In genomic region chr4:154898506-154899446, GRCm38 (mm10) we compare ENCODE assay signal across 8 mouse cellular contexts. TPM values are rescaled to one million over a fixed set of nuclear protein-coding genes. Genes with fewer than 3 reads are reported as not detected.
DNase-seq lines count a peak whose midpoint lies in the region; ATAC-seq and TF ChIP-seq lines count a peak whose summit lies in the region.

Gene Fam213b, minus strand, starts transcription at chr4:154899135.

- DNase-seq in A20 (ENCODE audit: low read depth, low spot score): peak; percentile 96
- peak; percentile 83 to 87 for DNase-seq in heart, adult 2 months
- peak; percentile 88 for DNase-seq in kidney, adult 2 months
- peak; percentile 82 to 85 for DNase-seq in spleen, postnatal 36 days (ENCODE audit: low spot score in 2 of 2)

- H3K79me2 ChIP-seq in heart, adult 2 months (replicated peaks; ENCODE audit: control insufficient read depth, insufficient read depth, low read length): no peaks in the 10 kb centered on the region

- no peak for TF ChIP-seq CTCF in bone marrow, adult 2 months (IDR thresholded peaks at IDR 0.05; ENCODE audit: control insufficient read depth, insufficient read depth, low read length)
- TF ChIP-seq CTCF in heart, adult 2 months (IDR thresholded peaks at IDR 0.05): no peak
- TF ChIP-seq CTCF in kidney, adult 2 months (conservative IDR thresholded peaks at IDR 0.05; ENCODE audit: insufficient read depth, insufficient read length, low read depth, low read length): 0 out of 2 replicates have a peak, but pooled peaks have one; percentile 0

- peak; percentile 94 for ATAC-seq in embryonic facial prominence, embryonic 15.5 days (ENCODE audit: insufficient number of reproducible peaks, low FRiP score, low TSS enrichment, low read depth)
- peak; percentile 97 for ATAC-seq in limb, embryonic 13.5 days (ENCODE audit: low FRiP score, low read depth)
- ATAC-seq in midbrain, embryonic 15.5 days (replicated peaks): peak; percentile 95

- peak within 1 kb of the TSS; percentile 68 for H3K9ac ChIP-seq in embryonic facial prominence, embryonic 15.5 days
- H3K9ac ChIP-seq in heart, adult 2 months (ENCODE audit: low read depth, low read length): peak within 1 kb of the TSS; percentile 87
- peak within 1 kb of the TSS; percentile 79 for H3K9ac ChIP-seq in limb, embryonic 13.5 days
- H3K9ac ChIP-seq in midbrain, embryonic 15.5 days: peak within 1 kb of the TSS; percentile 59

- no peak within 1 kb of the TSS for H3K27ac ChIP-seq in bone marrow, adult 2 months (ENCODE audit: control insufficient read depth, insufficient read depth, low read depth, low read length, poor library complexity)
- peak within 1 kb of the TSS; percentile 75 for H3K27ac ChIP-seq in embryonic facial prominence, embryonic 15.5 days (replicated peaks)
- H3K27ac ChIP-seq in heart, adult 2 months: peak within 1 kb of the TSS; percentile 68
- H3K27ac ChIP-seq in kidney, adult 2 months (ENCODE audit: insufficient read depth, low read depth, low read length): no peak within 1 kb of the TSS
- H3K27ac ChIP-seq in limb, embryonic 13.5 days: peak within 1 kb of the TSS; percentile 55; the same call in 1 of the 2 replicates
- peak within 1 kb of the TSS; percentile 74 for H3K27ac ChIP-seq in midbrain, embryonic 15.5 days

- no peaks in the 10 kb centered on the region for H3K27me3 ChIP-seq in embryonic facial prominence, embryonic 15.5 days
- no peaks in the 10 kb centered on the region for H3K27me3 ChIP-seq in heart, adult 2 months (ENCODE audit: control insufficient read depth, insufficient read depth, low read length)
- H3K27me3 ChIP-seq in kidney, adult 2 months (replicated peaks; ENCODE audit: control insufficient read depth, insufficient read depth, low read length): no peaks in the 10 kb centered on the region
- peaks cover 5% of the 10 kb centered on the region; the same call in 1 of the 2 replicates for H3K27me3 ChIP-seq in limb, embryonic 13.5 days
- H3K27me3 ChIP-seq in midbrain, embryonic 15.5 days (replicated peaks): no peaks in the 10 kb centered on the region

- peak within 1 kb of the TSS; percentile 93 for H3K4me2 ChIP-seq in embryonic facial prominence, embryonic 15.5 days (replicated peaks)
- peak within 1 kb of the TSS; percentile 95 for H3K4me2 ChIP-seq in limb, embryonic 13.5 days (replicated peaks)
- H3K4me2 ChIP-seq in midbrain, embryonic 15.5 days: peak within 1 kb of the TSS; percentile 97

- intact Hi-C loops in heart, adult 2 months (cut with DNase I): no loop called here

- no peak; the same call in 1 of the 2 replicates for TF ChIP-seq EP300 in heart, adult 2 months (IDR thresholded peaks at IDR 0.05; ENCODE audit: insufficient read depth, low read depth, low read length)

- peaks cover 6% of the 10 kb centered on the region for H3K4me1 ChIP-seq in bone marrow, adult 2 months (ENCODE audit: control insufficient read depth, insufficient read depth, low read length)
- H3K4me1 ChIP-seq in embryonic facial prominence, embryonic 15.5 days: peaks cover 27% of the 10 kb centered on the region
- peaks cover 2% of the 10 kb centered on the region for H3K4me1 ChIP-seq in heart, adult 2 months (ENCODE audit: control insufficient read depth, insufficient read depth, low read length)
- H3K4me1 ChIP-seq in kidney, adult 2 months (ENCODE audit: control insufficient read depth, insufficient read depth, low read length): peaks cover 7% of the 10 kb centered on the region
- peaks cover 18% of the 10 kb centered on the region for H3K4me1 ChIP-seq in limb, embryonic 13.5 days
- H3K4me1 ChIP-seq in midbrain, embryonic 15.5 days: peaks cover 20% of the 10 kb centered on the region

- 6% methylated on average over 43 of the region's 43 CpGs for WGBS in bone marrow, adult 2 months
- 4% methylated on average over 43 of the region's 43 CpGs for WGBS in embryonic facial prominence, embryonic 15.5 days
- WGBS in heart, adult 2 months: 4% methylated on average over 43 of the region's 43 CpGs
- WGBS in kidney, adult 2 months: 4% methylated on average over 43 of the region's 43 CpGs
- WGBS in limb, embryonic 13.5 days: 2% methylated on average over 43 of the region's 43 CpGs
- 2% methylated on average over 43 of the region's 43 CpGs for WGBS in midbrain, embryonic 15.5 days

- peak within 1 kb of the TSS; percentile 60 for H3K4me3 ChIP-seq in bone marrow, adult 2 months (replicated peaks; ENCODE audit: control insufficient read depth, low read depth, low read length)
- H3K4me3 ChIP-seq in embryonic facial prominence, embryonic 15.5 days (replicated peaks): peak within 1 kb of the TSS; percentile 64
- peak within 1 kb of the TSS; percentile 55 for H3K4me3 ChIP-seq in heart, adult 2 months
- peak within 1 kb of the TSS; percentile 76 for H3K4me3 ChIP-seq in kidney, adult 2 months (ENCODE audit: insufficient read depth, low read depth, low read length)
- peak within 1 kb of the TSS; percentile 62 for H3K4me3 ChIP-seq in limb, embryonic 13.5 days
- H3K4me3 ChIP-seq in midbrain, embryonic 15.5 days: peak within 1 kb of the TSS; percentile 61

- H3K36me3 ChIP-seq in embryonic facial prominence, embryonic 15.5 days: 0 out of 2 replicates have a peak, but pooled peaks cover 4% of the 10 kb centered on the region
- no peaks in the 10 kb centered on the region for H3K36me3 ChIP-seq in heart, adult 2 months (ENCODE audit: control insufficient read depth, insufficient read depth, low read length)
- H3K36me3 ChIP-seq in kidney, adult 2 months (ENCODE audit: control insufficient read depth, insufficient read depth, low read length): no peaks in the 10 kb centered on the region
- peaks cover 10% of the 10 kb centered on the region for H3K36me3 ChIP-seq in limb, embryonic 13.5 days
- H3K36me3 ChIP-seq in midbrain, embryonic 15.5 days (replicated peaks): no peaks in the 10 kb centered on the region

- TF ChIP-seq POLR2A in bone marrow, adult 2 months (IDR thresholded peaks at IDR 0.05; ENCODE audit: borderline replicate concordance, control insufficient read depth, low read depth, low read length): peak; percentile 61; the same call in 1 of the 2 replicates
- peak; percentile 96 for TF ChIP-seq POLR2A in heart, adult 2 months (IDR thresholded peaks at IDR 0.05; ENCODE audit: insufficient read depth, low read depth, low read length)
- peak; percentile 79 for TF ChIP-seq POLR2A in kidney, adult 2 months (IDR thresholded peaks at IDR 0.05; ENCODE audit: low read depth, low read length)

- no peaks in the 10 kb centered on the region for H3K9me3 ChIP-seq in embryonic facial prominence, embryonic 15.5 days (replicated peaks)
- H3K9me3 ChIP-seq in limb, embryonic 13.5 days: no peaks in the 10 kb centered on the region
- H3K9me3 ChIP-seq in midbrain, embryonic 15.5 days: no peaks in the 10 kb centered on the region

RNA-seq across cellular contexts. Expression of gene Fam213b, which starts in this region (rescaled TPM):
- 16.6 and 32.5 TPM in 2 replicates for polyA plus RNA-seq in bone marrow, adult 2 months (2011; ENCODE audit: insufficient read depth, insufficient read length, low replicate concordance, missing spikeins)
- 57.5 and 59.9 TPM in 2 replicates for polyA plus RNA-seq in embryonic facial prominence, embryonic 15.5 days (2015; fragmentation: Nextera tagmentation; extraction: Ambion mirVana)
- total RNA-seq in heart, adult 2 months (2021): 10 to 100 TPM; 77.1 to 95.9 TPM
- 77.3 and 110 TPM in 2 replicates for polyA plus RNA-seq in heart, adult 2 months (2012; rRNA removed)
- 74.0 and 92.4 TPM in 2 replicates for polyA plus RNA-seq in kidney, adult 2 months (2012; rRNA removed)
- polyA plus RNA-seq in limb, embryonic 13.5 days (2015; fragmentation: Nextera tagmentation; extraction: Ambion mirVana): 44.3 and 45.1 TPM in 2 replicates
- polyA plus RNA-seq in midbrain, embryonic 15.5 days (2015; fragmentation: Nextera tagmentation; extraction: Ambion mirVana): 56.1 and 62.6 TPM in 2 replicates

Comparison
In these comparisons a context has a peak if more than half of its experiments do, and no peak if none do; other contexts are left out.
1. H3K27ac ChIP-seq: peak in embryonic facial prominence, embryonic 15.5 days (single experiment), heart, adult 2 months (single experiment), limb, embryonic 13.5 days (single experiment) and midbrain, embryonic 15.5 days (single experiment); none in bone marrow, adult 2 months (single experiment) and kidney, adult 2 months (single experiment).
2. Peak in every context shown above with its lines, with median percentiles within 50 percentile points of each other: DNase-seq, H3K4me3 ChIP-seq, POLR2A ChIP-seq, ATAC-seq, H3K4me2 ChIP-seq and H3K9ac ChIP-seq.